Mouse (Mus musculus) layer of hippocampus, adult 2 months (tissue): ENCODE measurements around the gene Prdm16. TPM values are rescaled to one million over a fixed set of nuclear protein-coding genes. Genes with fewer than 3 reads are reported as not detected.
A peak's percentile ranks its signal among the peaks of the same experiment; 100 is the strongest.

Experiments used
- DNase-seq, 2 experiments: peaks; one replicate each; pipeline ENCODE4 v3.0.0; 2022; ENCODE audit warnings: low spot score in 2 of 2
- H3K27ac ChIP-seq: fragments of 200-600 bp; 2 replicates; pipeline ENCODE4 v1.8.1; 2022
- H3K4me3 ChIP-seq: fragments of 200-600 bp; 2 replicates; pipeline ENCODE4 v1.8.1; 2022; ENCODE audit warnings: mild to moderate bottlenecking
- CTCF ChIP-seq: fragments of 200-600 bp; conservative IDR thresholded peaks from 2 replicates; pipeline ENCODE4 v1.8.1; 2022; ENCODE audit warnings: antibody characterized with exemption, mild to moderate bottlenecking, moderate library complexity
- total RNA-seq, 2 experiments: library from RNA; stranded (reverse); gene quantifications; 2 replicates each; pipeline ENCODE4 v1.2.3; 2021

Prdm16 gene
- total RNA-seq, 2 experiments from 2014 or later: 10.8 to 11.5 TPM

DNA sequence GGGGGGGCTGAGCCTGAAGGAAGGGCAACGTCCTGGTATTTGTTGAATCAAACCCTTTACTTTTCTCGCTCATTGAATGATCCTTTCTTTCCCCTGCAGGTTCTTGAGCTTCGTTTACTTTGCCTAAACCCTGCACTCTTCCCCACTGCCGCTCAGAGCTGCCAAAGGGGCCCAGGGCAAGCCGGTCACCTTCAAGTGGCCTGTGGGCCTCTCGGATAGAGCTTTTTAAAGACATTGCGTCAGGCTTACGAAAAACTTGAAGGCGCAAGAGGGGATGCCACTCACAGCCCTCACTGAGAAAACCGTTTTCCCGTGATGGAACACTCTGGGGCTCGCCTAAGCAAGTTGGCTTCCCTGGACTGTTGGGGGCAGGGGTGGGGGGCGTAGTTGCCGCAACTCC lies 50.9 kb downstream of the Prdm16 start:
- peak overlapping the region; percentile 76 for H3K27ac ChIP-seq
- no peak for TF ChIP-seq CTCF
- no peak overlapping the region for H3K4me3 ChIP-seq
- no peak for DNase-seq

DNA sequence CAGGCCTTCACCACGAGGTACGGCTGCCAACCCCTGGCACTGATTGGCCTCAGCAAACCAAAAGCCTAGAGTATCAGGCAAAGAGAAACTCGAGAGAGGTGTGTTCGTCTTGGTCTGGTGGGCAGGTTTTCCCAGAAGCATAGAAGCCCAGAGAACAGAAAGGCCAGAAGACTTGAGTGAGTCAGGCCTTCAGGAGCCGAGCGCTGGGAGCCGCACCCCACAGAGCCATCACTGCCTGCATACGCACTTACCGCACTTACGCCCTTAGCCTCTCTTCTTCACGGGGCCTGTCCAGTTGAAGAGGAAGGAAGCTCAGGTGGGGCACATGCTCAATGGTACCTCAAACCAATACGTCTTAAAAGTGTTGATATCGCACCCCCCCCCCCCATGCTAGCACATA lies 53.0 kb downstream of the Prdm16 start:
- no peak overlapping the region for H3K4me3 ChIP-seq
- TF ChIP-seq CTCF: no peak
- no peak for DNase-seq
- H3K27ac ChIP-seq: peak overlapping the region; percentile 76

DNA sequence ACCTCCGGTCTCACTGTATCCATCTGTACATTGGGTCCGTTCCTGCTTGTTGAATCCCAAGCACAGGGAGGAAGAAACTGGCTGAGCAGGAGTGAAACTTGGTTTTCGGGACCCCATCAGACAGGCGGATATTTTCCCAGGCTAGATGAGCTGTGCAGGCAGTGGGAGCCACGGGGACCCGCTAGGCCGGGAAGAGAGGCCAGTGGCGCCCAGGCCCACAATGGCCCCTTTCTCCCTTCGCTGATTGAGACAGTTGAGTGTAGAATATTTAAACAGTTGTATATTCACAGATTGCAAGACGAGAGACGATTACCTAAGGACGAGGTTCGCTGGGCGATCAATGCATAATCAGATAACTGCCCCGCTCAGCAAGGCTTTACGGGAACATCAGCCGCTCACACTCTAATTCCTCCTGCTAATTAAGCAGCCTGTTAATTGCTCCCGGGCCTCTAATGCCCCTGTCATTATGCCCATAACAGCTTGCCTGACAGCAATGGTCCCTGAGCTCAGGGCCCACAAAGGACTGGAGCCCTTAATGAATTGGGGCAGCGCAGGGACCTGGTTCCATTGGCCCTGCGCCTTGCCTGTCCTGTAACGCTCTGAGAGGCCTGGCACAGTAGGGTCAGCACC lies 54.0 kb downstream of the Prdm16 start:
- H3K27ac ChIP-seq: peak overlapping the region; percentile 76
- no peak overlapping the region for H3K4me3 ChIP-seq
- no peak for TF ChIP-seq CTCF
- peak in 1 of 2 experiments; percentile 23 for DNase-seq

DNA sequence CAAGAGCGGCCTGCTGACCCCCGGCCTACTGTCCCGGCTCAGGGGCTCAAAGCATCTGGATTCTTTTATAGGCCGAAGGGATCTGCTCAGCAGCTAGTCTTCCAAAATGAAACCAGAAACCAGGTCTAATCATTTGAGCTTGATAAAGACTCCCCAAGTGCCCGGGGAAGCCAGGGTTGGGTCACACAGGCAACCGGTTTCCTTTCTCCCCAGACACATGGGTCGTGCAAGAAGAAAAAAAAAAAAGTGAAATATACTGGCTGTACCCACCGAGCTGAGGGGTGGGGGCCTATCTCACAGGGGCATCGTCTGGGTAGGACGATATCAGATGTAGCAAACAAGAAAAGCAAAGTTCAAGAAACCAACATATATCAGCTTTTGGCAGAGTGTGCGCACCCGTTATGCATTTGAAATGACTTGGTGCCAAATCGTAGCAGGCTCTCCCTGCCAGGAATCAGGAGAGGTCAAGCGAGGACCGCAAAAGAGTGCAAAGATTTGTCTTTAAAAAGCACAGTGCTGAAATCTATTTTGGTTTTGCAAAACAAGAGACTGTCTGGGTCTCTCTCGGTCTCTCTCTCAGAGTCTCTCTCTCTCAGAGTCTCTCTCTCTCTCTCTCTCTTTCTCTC lies 55.3 kb downstream of the Prdm16 start:
- DNase-seq: no peak

DNA sequence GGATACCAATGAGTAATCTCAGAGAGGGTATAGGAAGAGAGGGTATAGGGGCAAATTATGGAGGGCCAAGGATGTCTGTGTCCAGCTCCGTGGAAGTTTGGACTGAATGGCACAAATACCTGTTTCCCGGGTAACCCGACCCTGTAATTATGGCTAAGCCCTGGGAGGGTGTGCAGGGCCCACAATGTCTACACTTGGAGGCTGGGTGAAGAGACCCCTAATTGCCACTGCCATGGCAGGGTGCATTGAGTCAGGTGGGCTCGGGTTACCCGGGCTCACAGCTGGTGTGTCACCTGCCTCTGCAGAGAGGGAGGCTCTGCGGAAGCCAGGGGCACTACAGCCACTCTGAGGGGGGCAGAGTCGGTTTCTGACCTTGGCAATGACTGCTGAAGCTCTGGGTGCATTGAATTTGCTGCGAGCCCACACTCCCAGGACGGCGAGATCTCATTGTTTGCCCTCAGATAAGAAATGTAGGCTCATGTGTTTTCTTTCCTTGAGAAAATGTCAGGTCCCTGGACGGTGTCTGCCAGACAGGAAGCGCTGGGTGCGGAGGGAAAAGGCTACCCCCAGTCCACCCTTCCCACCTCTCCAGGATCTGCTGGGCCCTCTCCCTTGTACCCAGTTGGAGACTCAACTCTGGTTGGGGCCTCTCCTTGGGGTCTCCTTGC lies 62.3 kb downstream of the Prdm16 start:
- DNase-seq: no peak
- TF ChIP-seq CTCF: no peak
- Histone ChIP-seq H3K4me3 (no peak overlapping the region), H3K27ac (no peak overlapping the region)

More for the DNA sequence above, 55.3 kb downstream of the Prdm16 start:
- no peak for TF ChIP-seq CTCF
- H3K4me3 ChIP-seq: no peak overlapping the region
- H3K27ac ChIP-seq: peak overlapping the region; percentile 76

DNA sequence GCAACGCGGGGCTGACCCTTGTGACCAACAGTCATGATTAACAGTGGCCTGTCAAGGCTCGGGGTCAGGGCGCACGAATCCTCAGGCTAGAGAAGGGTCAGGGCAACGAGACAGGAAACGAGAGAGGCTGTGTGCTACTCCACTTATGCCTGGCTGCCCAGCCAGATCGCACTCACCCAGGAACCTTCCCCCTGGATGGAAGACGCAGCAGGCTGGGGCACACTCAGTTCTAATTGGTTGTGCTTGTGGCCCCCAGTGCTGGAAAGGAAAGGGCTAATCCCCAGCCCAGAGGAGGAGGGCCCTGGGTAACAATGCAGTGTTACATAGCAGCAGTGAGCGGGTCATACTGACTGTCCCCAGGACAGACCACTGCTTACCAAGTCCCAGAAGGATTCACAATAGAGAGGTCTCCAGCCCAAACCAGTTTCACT lies 66.2 kb downstream of the Prdm16 start:
- Histone ChIP-seq H3K4me3 (no peak overlapping the region), H3K27ac (peak overlapping the region; percentile 76)
- no peak for DNase-seq
- no peak for TF ChIP-seq CTCF

DNA sequence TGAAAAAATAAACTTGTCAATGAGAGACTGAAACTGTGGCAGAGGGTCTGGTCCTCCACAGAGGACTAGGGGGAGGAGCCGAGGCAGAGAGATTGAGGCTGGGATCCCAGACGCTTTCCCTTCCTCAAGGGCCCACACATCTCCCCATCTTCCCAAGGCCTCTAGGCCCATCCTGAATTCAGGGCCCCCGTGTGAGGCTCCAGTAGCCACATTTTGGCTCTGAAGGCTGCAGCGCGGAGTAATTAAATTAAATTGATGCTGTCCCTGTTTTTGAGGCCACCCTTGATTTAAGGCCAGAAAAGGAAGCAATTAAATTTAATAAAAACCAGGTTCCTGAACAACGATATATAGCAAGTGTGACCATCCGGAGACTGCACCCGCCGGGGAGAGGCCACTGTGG lies 66.8 kb downstream of the Prdm16 start:
- no peak overlapping the region for H3K4me3 ChIP-seq
- H3K27ac ChIP-seq: peak overlapping the region; percentile 76
- no peak for DNase-seq
- no peak for TF ChIP-seq CTCF

DNA sequence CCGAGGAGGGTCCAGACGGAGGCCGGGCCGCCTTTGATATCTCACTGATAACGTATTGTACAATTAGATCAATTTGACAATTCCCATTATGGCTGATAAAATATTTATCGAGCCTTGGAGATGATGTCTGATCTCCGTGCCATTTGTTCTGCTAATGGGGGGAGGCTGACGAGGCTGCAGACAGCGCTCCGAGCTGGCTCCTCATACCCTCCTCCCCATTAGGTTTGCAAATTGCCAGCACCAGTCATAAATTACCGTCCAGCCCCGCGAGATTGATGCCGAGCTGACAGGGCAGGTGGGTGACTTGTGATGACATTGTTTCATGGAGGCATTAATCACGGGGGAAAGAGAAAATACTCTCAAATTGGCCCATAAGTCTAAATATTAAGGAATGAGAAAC lies 67.9 kb downstream of the Prdm16 start:
- TF ChIP-seq CTCF: no peak
- DNase-seq: no peak
- Histone ChIP-seq H3K4me3 (no peak overlapping the region), H3K27ac (peak overlapping the region; percentile 76)

DNA sequence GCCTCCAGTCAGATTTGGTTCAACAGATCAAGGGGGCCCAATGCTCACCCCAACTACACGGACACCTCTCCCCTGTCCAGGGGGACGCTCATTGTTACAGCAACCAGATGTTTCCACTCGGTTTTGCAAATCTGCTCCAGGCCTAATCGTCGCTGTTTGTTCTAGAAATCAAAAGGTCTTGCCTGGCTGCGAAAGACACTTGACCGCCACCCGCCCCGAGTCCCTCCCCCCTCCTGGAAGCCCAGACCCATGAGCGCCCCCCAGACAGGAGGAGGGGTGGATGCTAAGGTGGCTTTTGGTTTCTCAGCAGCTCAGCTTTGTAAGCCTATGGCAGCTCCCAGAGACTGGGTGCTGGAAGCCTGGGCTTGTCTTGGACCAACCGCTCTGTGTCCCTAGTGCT lies 68.7 kb downstream of the Prdm16 start:
- no peak for TF ChIP-seq CTCF
- no peak for DNase-seq
- Histone ChIP-seq H3K4me3 (no peak overlapping the region), H3K27ac (peak overlapping the region; percentile 76; the same call in 1 of the 2 replicates)

DNA sequence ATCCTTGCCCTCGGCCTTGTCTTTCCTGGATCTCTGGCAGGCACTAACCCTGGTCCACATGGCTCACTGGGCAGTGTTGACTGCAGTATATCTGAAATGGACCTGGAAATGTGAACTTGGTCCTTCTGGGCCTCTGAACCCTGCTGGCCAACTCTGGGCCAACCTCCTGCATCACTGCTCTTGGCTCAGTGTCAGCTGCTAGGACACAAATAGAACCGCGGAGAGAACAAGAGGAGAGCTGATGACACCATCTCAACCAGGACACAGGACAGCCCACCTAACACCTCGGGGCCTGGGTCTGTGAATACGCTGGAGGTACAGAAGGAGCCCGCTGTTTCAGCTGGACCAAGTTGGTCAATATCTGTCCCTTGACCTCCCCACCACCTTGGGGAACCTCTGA lies 73.5 kb downstream of the Prdm16 start:
- H3K27ac ChIP-seq: no peak overlapping the region
- no peak overlapping the region for H3K4me3 ChIP-seq
- no peak for TF ChIP-seq CTCF
- no peak for DNase-seq

DNA sequence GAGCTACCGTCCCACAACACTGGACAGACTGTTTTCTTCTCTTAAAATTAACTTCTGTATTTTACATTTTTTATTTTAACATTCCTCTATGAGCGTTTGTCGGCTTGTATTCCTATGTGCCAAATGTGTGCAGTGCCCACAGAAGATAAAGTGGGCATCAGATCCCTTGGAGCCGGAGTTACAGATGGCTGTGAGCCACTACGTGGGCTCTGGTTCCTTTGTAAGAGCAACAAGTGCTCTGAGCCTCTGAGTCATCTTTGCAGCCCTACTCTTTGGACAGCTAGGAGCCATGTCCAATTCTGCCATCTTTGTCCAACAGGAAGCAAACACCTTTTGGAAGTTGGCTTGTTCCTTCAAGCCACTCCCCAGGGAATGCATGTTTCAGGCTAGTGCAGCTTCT lies 78.6 kb downstream of the Prdm16 start:
- H3K4me3 ChIP-seq: no peak overlapping the region
- no peak for DNase-seq
- no peak for TF ChIP-seq CTCF
- peak overlapping the region; percentile 72; the same call in 1 of the 2 replicates for H3K27ac ChIP-seq

DNA sequence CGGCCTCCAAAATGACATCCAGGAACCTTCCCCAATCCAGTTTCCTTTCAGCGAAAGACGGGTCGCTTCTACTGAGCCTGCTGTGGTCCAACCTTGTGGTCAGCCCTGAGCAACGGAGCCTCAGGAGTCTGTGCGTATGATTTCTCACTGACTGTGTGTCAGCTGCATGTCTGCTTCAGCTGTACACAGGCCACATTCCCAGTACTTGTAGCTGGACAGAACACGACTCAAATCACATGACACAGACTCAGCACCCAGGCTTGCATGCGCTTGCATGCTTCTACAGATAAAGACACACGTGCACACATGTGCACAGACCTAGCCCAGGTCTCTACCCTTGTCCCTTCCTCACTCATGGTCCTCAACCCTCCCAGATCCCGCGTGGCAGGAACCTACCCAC lies 79.5 kb downstream of the Prdm16 start:
- no peak for DNase-seq
- no peak for TF ChIP-seq CTCF
- peak overlapping the region; percentile 41 for H3K4me3 ChIP-seq
- H3K27ac ChIP-seq: peak overlapping the region; percentile 72

DNA sequence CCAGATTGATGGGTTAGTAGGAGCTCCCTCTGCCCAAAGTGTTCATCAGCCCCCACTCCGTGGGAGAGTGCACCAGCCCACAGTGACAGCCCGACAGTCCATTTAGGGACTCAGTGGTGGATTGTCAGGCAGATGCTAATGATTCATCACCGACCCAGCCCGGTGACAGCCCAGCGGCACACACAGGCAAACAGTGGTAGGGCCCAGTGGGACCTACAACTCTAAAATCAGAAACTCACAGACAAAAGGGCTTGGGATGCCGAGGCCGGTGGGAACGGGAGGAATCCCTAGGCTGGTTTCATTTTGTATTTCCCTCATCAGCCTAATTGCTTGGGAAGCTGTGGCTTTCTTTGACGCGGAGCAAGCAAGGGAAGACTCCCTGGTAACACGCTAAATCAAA lies 80.3 kb downstream of the Prdm16 start:
- Histone ChIP-seq H3K4me3 (peak overlapping the region; percentile 41), H3K27ac (peak overlapping the region; percentile 72)
- no peak for TF ChIP-seq CTCF
- DNase-seq: no peak
